Mouse (Mus musculus): ENCODE results near the gene Triap1. TPM values are rescaled to one million over a fixed set of nuclear protein-coding genes. Genes with fewer than 3 reads are reported as not detected.

Gene Triap1
- polyA plus RNA-seq, 1 experiment from 2014 or later: 68.9 TPM

DNA sequence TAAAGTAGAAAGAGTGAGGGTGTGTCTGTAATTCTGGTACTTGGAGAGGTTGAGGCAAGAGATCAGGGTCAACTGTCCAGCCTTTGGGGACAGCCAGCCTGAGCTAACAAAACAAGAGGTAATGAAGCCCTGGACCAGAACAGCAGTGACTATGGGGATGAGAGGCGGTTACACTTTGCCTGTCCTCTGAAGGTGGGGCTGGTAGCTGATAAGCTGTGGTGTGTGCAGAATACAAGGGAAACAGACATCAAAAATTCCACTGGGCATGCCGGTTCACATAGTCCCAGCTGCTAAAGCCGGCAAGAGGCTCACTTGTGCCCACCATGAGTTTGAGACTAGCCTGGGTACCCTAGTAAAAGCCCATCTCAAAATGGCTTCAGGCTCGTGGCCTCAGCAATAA is 28.7 kb upstream of the Triap1 start:
- 81% methylated on average over 4 of the region's 4 CpGs for WGBS
- no peak overlapping the region for H3K27ac ChIP-seq (replicated peaks; ENCODE audit: low read depth, low read length)

DNA sequence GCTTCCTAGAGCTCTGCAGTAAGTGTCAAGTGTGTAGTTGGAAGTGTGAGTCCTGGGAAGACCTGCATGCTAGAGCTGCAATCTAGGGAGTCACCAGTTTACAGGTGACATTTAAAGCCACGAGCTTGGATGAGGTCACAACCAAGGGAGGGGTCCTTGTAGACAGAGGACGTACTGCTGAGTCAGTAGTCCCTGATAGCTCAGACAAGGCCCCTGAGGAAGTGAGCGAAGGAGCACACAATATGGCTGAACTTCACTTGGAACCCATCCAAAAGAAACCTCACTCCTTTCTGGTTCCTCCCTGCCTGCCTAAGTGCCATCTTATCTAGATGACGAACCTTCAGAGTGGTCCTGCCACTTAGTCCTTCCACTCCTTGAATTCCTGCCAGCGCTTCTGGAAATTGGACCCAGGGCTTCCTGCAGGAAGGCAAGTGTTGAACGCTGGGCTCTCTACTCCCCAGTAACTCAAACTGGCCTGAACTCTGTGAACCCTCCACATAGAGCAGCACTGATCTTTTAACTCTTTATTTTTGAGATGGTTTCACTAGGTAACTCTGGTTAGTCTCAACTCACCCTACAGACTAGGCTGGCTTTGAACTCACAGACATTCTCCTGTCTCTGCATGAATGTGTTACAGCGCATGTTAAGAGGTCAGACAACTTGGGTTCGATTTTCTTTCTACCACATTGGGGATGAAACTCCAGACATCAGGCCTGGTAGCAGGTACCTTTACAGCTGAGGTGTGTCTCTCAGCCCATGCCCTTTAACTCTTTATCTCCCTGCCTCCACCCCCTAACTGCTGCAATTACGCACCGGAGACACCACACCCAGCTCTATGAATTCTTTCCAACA is 28.0 kb upstream of the Triap1 start:
- Histone ChIP-seq H3K36me3 (replicated peaks; ENCODE audit: control insufficient read depth, insufficient read depth, low read depth, low read length) (no peaks in the 10 kb centered on the region), H3K4me2 (ENCODE audit: low read depth, low read length) (no peak overlapping the region), H3K9ac (replicated peaks; ENCODE audit: low read length) (no peak overlapping the region), H3K27me3 (ENCODE audit: control insufficient read depth, insufficient read depth, low read length) (no peaks in the 10 kb centered on the region), H3K4me3 (ENCODE audit: low read depth, low read length) (no peak overlapping the region), H3K27ac (replicated peaks; ENCODE audit: low read depth, low read length) (no peak overlapping the region), H3K9me3 (replicated peaks; ENCODE audit: control insufficient read depth, low read length) (no peaks in the 10 kb centered on the region), H3K4me1 (ENCODE audit: control insufficient read depth, insufficient read depth, low read length) (peaks cover 5% of the 10 kb centered on the region)
- DNase-seq (ENCODE audit: low spot score) (no peak), ATAC-seq (replicated peaks; ENCODE audit: insufficient number of reproducible peaks, low FRiP score, low TSS enrichment, low read depth) (no peak)
- whole genome bisulfite sequencing: 73% methylated on average over 10 of the region's 10 CpGs

More for the DNA sequence above, 28.7 kb upstream of the Triap1 start:
- Histone ChIP-seq H3K9ac (replicated peaks; ENCODE audit: low read length) (no peak overlapping the region), H3K4me2 (ENCODE audit: low read depth, low read length) (no peak overlapping the region), H3K4me1 (ENCODE audit: control insufficient read depth, insufficient read depth, low read length) (peaks cover 5% of the 10 kb centered on the region), H3K4me3 (ENCODE audit: low read depth, low read length) (no peak overlapping the region), H3K36me3 (replicated peaks; ENCODE audit: control insufficient read depth, insufficient read depth, low read depth, low read length) (no peaks in the 10 kb centered on the region), H3K9me3 (replicated peaks; ENCODE audit: control insufficient read depth, low read length) (no peaks in the 10 kb centered on the region), H3K27me3 (ENCODE audit: control insufficient read depth, insufficient read depth, low read length) (no peaks in the 10 kb centered on the region)
- ATAC-seq (replicated peaks; ENCODE audit: insufficient number of reproducible peaks, low FRiP score, low TSS enrichment, low read depth) (no peak), DNase-seq (ENCODE audit: low spot score) (no peak)

DNA sequence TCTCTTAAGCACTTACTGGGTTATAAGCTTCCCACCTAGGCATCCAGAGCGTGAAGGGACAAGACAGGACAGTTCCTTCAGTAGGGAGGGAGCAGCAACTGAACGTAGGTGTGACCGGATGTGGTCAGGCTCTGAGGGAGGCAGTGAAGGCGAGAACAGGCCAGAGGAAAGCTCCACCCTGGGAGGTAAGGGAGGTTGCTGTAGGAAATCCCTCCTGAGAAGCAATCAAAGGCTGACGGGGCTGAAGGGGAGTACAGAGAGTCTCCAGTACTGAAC is 27.4 kb upstream of the Triap1 start:
- ATAC-seq (replicated peaks; ENCODE audit: insufficient number of reproducible peaks, low FRiP score, low TSS enrichment, low read depth) (no peak), DNase-seq (ENCODE audit: low spot score) (no peak)
- WGBS: 32% methylated on average over 5 of the region's 5 CpGs
- H3K4me2 ChIP-seq (ENCODE audit: low read depth, low read length): no peak overlapping the region
- no peaks in the 10 kb centered on the region for H3K27me3 ChIP-seq (ENCODE audit: control insufficient read depth, insufficient read depth, low read length)
- peaks cover 9% of the 10 kb centered on the region for H3K4me1 ChIP-seq (ENCODE audit: control insufficient read depth, insufficient read depth, low read length)
- no peaks in the 10 kb centered on the region for H3K9me3 ChIP-seq (replicated peaks; ENCODE audit: control insufficient read depth, low read length)
- no peaks in the 10 kb centered on the region for H3K36me3 ChIP-seq (replicated peaks; ENCODE audit: control insufficient read depth, insufficient read depth, low read depth, low read length)
- no peak overlapping the region for H3K27ac ChIP-seq (replicated peaks; ENCODE audit: low read depth, low read length)
- H3K9ac ChIP-seq (replicated peaks; ENCODE audit: low read length): no peak overlapping the region
- H3K4me3 ChIP-seq (ENCODE audit: low read depth, low read length): no peak overlapping the region

DNA sequence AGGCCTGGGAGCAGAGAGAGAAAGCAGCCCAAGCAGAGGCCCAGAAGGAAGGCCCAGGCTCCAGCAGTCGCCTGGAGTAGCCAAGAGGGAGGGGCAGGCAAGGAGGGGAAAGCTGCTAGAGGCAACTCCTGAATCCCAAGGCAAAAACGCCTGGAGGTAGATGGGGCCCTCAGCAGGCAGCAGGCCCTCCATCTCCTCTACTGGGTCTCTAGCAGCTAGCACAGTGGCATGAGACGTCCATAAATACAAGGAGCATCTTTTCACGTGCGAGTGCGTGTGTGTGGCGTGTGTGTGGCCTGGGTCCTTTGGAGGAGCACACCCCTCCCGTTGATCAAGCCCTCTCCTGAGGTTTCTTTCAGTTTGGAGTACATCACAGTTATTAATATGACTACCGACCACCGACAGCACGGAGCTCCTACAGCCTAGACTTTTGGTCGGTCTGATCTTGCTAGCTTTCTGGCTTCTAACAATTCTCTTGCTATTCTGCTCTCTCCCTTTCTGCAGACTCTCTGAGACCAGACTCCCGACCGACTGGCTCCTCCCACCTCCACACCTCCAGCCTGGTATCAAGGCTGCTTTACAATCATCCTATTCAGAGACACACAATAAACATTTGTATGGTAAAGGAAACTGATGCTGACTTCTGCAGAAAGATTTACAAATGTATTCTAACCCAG is 23.9 kb upstream of the Triap1 start:
- Histone ChIP-seq H3K4me1 (ENCODE audit: control insufficient read depth, insufficient read depth, low read length) (peaks cover 11% of the 10 kb centered on the region), H3K9me3 (replicated peaks; ENCODE audit: control insufficient read depth, low read length) (no peaks in the 10 kb centered on the region), H3K36me3 (replicated peaks; ENCODE audit: control insufficient read depth, insufficient read depth, low read depth, low read length) (no peaks in the 10 kb centered on the region), H3K9ac (replicated peaks; ENCODE audit: low read length) (peak overlapping the region; percentile 53), H3K4me3 (ENCODE audit: low read depth, low read length) (no peak overlapping the region), H3K27ac (replicated peaks; ENCODE audit: low read depth, low read length) (peak overlapping the region; percentile 82), H3K4me2 (ENCODE audit: low read depth, low read length) (no peak overlapping the region), H3K27me3 (ENCODE audit: control insufficient read depth, insufficient read depth, low read length) (no peaks in the 10 kb centered on the region)
- 7% methylated on average over 14 of the region's 14 CpGs for WGBS
- 0 out of 2 replicates have a peak, but pooled peaks have one; percentile 40 for ATAC-seq (replicated peaks; ENCODE audit: insufficient number of reproducible peaks, low FRiP score, low TSS enrichment, low read depth)
- peak; percentile 47 for DNase-seq (ENCODE audit: low spot score)

DNA sequence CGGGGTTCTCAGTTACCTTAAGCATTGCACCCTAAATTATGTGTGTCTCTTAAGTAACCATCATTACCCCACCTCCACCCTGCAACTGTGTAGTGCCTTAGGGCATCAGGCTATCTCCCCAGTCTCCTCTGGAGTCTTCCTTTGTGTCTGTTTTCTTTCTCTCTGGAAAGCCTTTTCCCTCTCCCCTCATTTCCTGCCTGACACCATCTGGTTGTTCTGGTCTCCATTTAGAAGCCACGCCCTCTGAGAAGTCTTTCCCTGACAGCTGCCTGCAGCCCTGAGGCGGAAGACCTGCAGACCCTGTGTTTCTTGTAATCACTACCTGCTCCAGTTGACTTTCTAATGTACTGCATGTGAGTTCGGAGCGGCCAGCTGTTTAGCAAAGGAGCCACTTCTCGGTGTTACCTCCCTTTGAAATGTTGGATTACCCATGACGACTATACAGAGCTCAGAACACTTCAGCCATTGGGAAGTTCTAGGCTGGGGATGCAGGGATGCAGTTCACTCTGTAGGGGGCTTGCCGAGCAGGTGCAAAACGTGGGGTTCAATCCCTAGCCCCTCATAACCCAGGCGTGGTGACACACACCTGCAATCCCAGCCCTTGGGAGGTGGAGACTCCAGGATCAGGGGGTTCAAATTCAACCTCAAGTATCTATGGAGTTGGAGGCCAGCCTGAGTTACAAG is 23.2 kb upstream of the Triap1 start:
- 2% methylated on average over 10 of the region's 10 CpGs for WGBS
- peak; percentile 70 for ATAC-seq (replicated peaks; ENCODE audit: insufficient number of reproducible peaks, low FRiP score, low TSS enrichment, low read depth)
- peak; percentile 82 for DNase-seq (ENCODE audit: low spot score)
- Histone ChIP-seq H3K36me3 (replicated peaks; ENCODE audit: control insufficient read depth, insufficient read depth, low read depth, low read length) (no peaks in the 10 kb centered on the region), H3K27me3 (ENCODE audit: control insufficient read depth, insufficient read depth, low read length) (no peaks in the 10 kb centered on the region), H3K9me3 (replicated peaks; ENCODE audit: control insufficient read depth, low read length) (no peaks in the 10 kb centered on the region), H3K9ac (replicated peaks; ENCODE audit: low read length) (0 out of 2 replicates have a peak overlapping the region, but pooled peaks have one; percentile 23), H3K4me2 (ENCODE audit: low read depth, low read length) (no peak overlapping the region), H3K4me3 (ENCODE audit: low read depth, low read length) (no peak overlapping the region), H3K4me1 (ENCODE audit: control insufficient read depth, insufficient read depth, low read length) (peaks cover 11% of the 10 kb centered on the region), H3K27ac (replicated peaks; ENCODE audit: low read depth, low read length) (peak overlapping the region; percentile 82)

DNA sequence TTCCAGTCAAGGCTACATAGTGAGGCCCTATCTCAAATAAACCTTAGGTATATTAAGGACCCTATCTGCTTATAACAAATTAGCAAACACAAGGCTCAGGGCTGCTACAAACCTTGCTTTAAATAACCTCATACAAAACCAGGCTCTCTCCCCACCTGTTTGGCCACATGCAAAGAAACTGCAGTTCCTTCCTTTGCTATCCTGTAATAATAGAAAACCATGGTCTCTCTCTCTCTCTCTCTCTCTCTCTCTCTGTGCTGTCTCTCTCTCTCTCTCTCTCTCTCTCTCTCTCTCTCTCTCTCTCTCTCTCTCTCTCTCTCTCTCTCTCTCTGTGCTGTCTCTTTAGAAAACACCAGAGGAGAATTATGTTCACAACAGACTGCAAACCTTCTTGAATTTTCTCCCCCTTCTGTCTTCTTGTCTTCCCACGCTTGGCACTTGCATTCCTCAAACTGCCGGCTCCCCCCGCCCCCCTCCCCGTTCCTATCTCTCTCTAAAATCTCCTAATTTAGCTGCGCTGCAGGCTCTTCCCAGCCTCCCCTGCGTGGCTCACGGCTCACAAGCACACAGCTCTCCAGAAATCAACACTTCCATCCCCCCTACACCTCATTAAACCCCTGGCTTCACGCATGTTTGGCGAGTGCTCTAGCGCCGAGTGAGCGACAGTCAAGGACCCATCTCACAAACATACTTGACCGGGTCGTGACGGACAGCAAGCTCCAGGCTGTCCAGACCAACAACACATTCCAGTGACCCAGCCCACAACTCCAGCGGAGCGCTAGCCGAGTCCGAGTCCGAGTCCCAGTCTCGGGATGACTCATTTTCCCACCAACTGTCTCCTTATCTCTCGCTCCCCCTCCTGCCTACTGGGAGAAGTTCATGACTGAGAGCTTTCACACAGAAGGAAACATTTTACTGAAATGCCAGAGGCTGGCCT is 21.8 kb upstream of the Triap1 start:
- ATAC-seq (replicated peaks; ENCODE audit: insufficient number of reproducible peaks, low FRiP score, low TSS enrichment, low read depth): peak; percentile 61; the same call in 1 of the 2 replicates
- WGBS: under 1% methylated on average over 22 of the region's 22 CpGs

DNA sequence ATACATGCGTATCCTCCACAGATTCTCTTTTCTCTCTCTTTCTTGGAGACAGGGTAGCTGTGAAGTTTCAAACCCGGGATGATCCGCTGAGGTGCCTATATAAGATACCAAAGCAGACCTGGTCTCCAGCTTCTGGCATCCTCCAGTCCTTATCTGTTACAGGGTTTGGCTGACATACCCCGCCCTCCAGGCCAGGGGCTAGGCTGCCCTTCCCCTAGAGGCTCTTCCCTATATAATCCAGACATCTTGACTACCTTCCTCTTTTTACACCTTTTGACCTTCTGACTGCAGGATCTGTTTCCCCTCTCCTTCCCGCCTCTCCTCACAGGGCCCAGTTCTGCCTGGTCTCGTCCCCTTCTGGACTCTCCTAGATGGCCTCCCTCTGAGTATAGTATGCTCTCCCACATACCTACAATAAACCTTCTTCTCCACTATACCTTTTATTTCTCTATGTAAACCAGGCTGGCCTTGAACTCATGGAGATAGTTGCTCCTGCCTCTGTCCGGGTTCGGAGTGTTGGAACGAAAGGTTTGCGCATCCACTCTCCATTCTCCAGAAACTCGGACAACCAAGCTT is 14.7 kb upstream of the Triap1 start:
- Histone ChIP-seq H3K4me2 (ENCODE audit: low read depth, low read length) (peak overlapping the region; percentile 64), H3K9me3 (replicated peaks; ENCODE audit: control insufficient read depth, low read length) (no peaks in the 10 kb centered on the region), H3K27ac (replicated peaks; ENCODE audit: low read depth, low read length) (peak overlapping the region; percentile 91), H3K36me3 (replicated peaks; ENCODE audit: control insufficient read depth, insufficient read depth, low read depth, low read length) (peaks cover 4% of the 10 kb centered on the region), H3K4me3 (ENCODE audit: low read depth, low read length) (peak overlapping the region; percentile 91), H3K27me3 (ENCODE audit: control insufficient read depth, insufficient read depth, low read length) (no peaks in the 10 kb centered on the region), H3K9ac (replicated peaks; ENCODE audit: low read length) (peak overlapping the region; percentile 92), H3K4me1 (ENCODE audit: control insufficient read depth, insufficient read depth, low read length) (peaks cover 5% of the 10 kb centered on the region; the same call in 1 of the 2 replicates)
- WGBS: 31% methylated on average over 11 of the region's 11 CpGs
- ATAC-seq (replicated peaks; ENCODE audit: insufficient number of reproducible peaks, low FRiP score, low TSS enrichment, low read depth) (peak; percentile 60), DNase-seq (ENCODE audit: low spot score) (no peak)

More for the DNA sequence above, 21.8 kb upstream of the Triap1 start:
- Histone ChIP-seq H3K4me1 (ENCODE audit: control insufficient read depth, insufficient read depth, low read length) (peaks cover 11% of the 10 kb centered on the region), H3K36me3 (replicated peaks; ENCODE audit: control insufficient read depth, insufficient read depth, low read depth, low read length) (no peaks in the 10 kb centered on the region), H3K27me3 (ENCODE audit: control insufficient read depth, insufficient read depth, low read length) (no peaks in the 10 kb centered on the region), H3K9me3 (replicated peaks; ENCODE audit: control insufficient read depth, low read length) (no peaks in the 10 kb centered on the region), H3K9ac (replicated peaks; ENCODE audit: low read length) (peak overlapping the region; percentile 42), H3K4me2 (ENCODE audit: low read depth, low read length) (peak overlapping the region; percentile 63), H3K4me3 (ENCODE audit: low read depth, low read length) (peak overlapping the region; percentile 28), H3K27ac (replicated peaks; ENCODE audit: low read depth, low read length) (peak overlapping the region; percentile 22; the same call in 1 of the 2 replicates)
- peak; percentile 82 for DNase-seq (ENCODE audit: low spot score)

All from embryonic facial prominence, embryonic 11.5 days (tissue).